Mouse (Mus musculus): Measurements from ENCODE around the gene Gm49337. TPM values are rescaled to one million over a fixed set of nuclear protein-coding genes. Genes with fewer than 3 reads are reported as not detected.

The Gm49337 gene
- polyA plus RNA-seq, 1 experiment from 2014 or later: not detected

DNA sequence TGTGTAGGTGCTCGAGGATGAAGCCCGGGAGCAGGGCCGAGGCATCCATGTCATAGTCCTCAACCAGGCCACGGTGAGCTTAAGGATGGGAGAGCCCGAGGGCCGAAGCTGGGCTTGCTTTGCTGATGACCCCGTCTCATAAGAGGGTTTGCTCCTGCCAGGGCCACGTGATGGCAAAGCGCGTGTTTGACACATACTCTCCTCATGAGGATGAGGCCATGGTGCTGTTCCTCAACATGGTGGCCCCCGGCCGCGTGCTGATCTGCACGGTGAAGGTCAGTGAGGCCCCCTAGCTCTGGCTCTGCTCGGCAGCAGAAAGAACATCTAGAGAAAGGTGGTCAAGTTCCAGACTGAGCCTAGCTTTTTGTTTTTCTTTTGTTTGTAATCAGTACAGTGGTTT, 20.5 kb upstream of the Gm49337 start:
- WGBS: 95% methylated on average over 15 of the region's 15 CpGs

DNA sequence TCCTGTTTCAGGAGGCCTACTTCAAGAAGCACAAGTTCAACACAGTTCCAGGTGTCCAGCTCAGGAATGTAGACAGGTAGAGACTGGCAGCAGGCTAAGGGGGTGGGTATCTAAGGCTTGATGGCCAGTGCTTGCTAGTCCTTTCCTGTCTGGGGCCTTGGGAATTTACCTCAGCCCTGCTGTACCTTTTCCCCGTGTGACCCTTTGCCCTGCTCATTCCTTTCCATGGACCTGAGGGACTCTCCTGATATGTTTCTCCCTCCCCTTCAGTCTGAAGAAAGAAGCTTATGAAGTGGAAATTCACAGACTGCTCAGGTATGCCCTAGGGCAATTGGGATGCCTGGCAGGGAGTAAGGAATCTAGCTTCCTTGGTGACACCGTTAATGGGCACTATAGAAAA, 15.3 kb upstream of the Gm49337 start:
- no peak overlapping the region for H3K4me3 ChIP-seq (ENCODE audit: low read depth, low read length)
- H3K27me3 ChIP-seq (ENCODE audit: control insufficient read depth, insufficient read depth, low read length): no peaks in the 10 kb centered on the region
- no peaks in the 10 kb centered on the region for H3K9me3 ChIP-seq (ENCODE audit: control insufficient read depth, low read length)
- 95% methylated on average over 2 of the region's 2 CpGs for WGBS
- no peaks in the 10 kb centered on the region for H3K4me1 ChIP-seq (ENCODE audit: control insufficient read depth, insufficient read depth, low read length)
- ATAC-seq (ENCODE audit: low FRiP score) (no peak), DNase-seq (ENCODE audit: low spot score, missing footprints) (no peak)
- no peak overlapping the region for H3K4me2 ChIP-seq
- no peak overlapping the region for H3K9ac ChIP-seq (ENCODE audit: low read length)
- H3K36me3 ChIP-seq (ENCODE audit: control insufficient read depth, insufficient read depth, low read length): peaks cover 30% of the 10 kb centered on the region
- no peak overlapping the region for H3K27ac ChIP-seq (ENCODE audit: low read depth, low read length)

More for the DNA sequence above, 20.5 kb upstream of the Gm49337 start:
- H3K4me1 ChIP-seq (ENCODE audit: control insufficient read depth, insufficient read depth, low read length): peaks cover 7% of the 10 kb centered on the region
- no peak overlapping the region for H3K27ac ChIP-seq (ENCODE audit: low read depth, low read length)
- peaks cover 32% of the 10 kb centered on the region for H3K36me3 ChIP-seq (ENCODE audit: control insufficient read depth, insufficient read depth, low read length)
- ATAC-seq (ENCODE audit: low FRiP score): no peak
- no peak overlapping the region for H3K9ac ChIP-seq (ENCODE audit: low read length)
- H3K4me3 ChIP-seq (ENCODE audit: low read depth, low read length): no peak overlapping the region
- H3K4me2 ChIP-seq: no peak overlapping the region
- H3K27me3 ChIP-seq (ENCODE audit: control insufficient read depth, insufficient read depth, low read length): no peaks in the 10 kb centered on the region
- DNase-seq (ENCODE audit: low spot score, missing footprints): no peak
- no peaks in the 10 kb centered on the region for H3K9me3 ChIP-seq (ENCODE audit: control insufficient read depth, low read length)

DNA sequence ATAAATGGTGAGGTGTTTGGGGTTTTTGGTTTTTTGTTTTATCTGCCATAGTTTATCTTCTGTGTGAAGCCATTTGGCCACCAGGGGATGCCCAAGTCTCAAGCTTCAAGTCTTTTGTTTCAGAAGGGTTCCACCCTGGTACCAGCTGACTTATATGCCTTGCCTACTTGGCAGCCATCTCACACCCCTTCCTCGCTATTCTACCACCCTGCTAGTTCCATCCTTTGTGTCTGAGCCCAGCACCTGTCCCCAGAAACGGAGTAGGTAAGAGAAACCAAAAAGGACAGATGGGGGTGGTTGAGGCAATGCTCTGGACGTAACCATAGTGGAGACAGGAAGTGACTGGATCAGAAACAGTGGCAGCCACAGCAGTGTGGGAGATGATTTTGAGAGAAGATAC, 13.3 kb upstream of the Gm49337 start:
- DNase-seq (ENCODE audit: low spot score, missing footprints) (no peak), ATAC-seq (ENCODE audit: low FRiP score) (no peak)
- Histone ChIP-seq H3K4me2 (no peak overlapping the region), H3K27me3 (ENCODE audit: control insufficient read depth, insufficient read depth, low read length) (no peaks in the 10 kb centered on the region), H3K9me3 (ENCODE audit: control insufficient read depth, low read length) (no peaks in the 10 kb centered on the region), H3K9ac (ENCODE audit: low read length) (no peak overlapping the region), H3K36me3 (ENCODE audit: control insufficient read depth, insufficient read depth, low read length) (peaks cover 22% of the 10 kb centered on the region), H3K27ac (ENCODE audit: low read depth, low read length) (no peak overlapping the region), H3K4me1 (ENCODE audit: control insufficient read depth, insufficient read depth, low read length) (no peaks in the 10 kb centered on the region), H3K4me3 (ENCODE audit: low read depth, low read length) (no peak overlapping the region)
- WGBS: 83% methylated on average over 3 of the region's 3 CpGs

DNA sequence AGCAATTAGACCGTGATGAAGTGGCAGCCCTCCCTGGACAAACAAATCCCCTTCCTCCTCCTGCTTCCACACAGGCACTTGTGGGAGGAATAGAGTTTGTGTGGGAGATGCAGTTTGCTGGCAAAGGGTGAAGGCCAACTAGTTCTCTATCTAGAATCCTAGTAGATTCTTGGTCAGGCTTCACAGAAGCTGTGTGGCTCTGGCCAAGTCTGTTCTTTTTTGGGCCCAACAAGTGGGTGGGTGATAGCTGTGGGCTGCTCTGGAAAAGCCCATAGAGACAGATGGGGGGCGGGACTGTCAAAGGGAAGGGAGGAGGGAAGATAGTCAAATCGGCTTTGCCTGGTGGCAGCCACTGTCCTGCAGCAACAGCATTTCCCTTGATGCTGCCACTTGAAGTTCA, 12.4 kb upstream of the Gm49337 start:
- WGBS: 91% methylated on average over 3 of the region's 3 CpGs
- H3K27ac ChIP-seq (ENCODE audit: low read depth, low read length): no peak overlapping the region
- H3K36me3 ChIP-seq (ENCODE audit: control insufficient read depth, insufficient read depth, low read length): peaks cover 14% of the 10 kb centered on the region; the same call in 1 of the 2 replicates
- H3K4me1 ChIP-seq (ENCODE audit: control insufficient read depth, insufficient read depth, low read length): no peaks in the 10 kb centered on the region
- DNase-seq (ENCODE audit: low spot score, missing footprints) (no peak), ATAC-seq (ENCODE audit: low FRiP score) (no peak)
- H3K27me3 ChIP-seq (ENCODE audit: control insufficient read depth, insufficient read depth, low read length): no peaks in the 10 kb centered on the region
- no peaks in the 10 kb centered on the region for H3K9me3 ChIP-seq (ENCODE audit: control insufficient read depth, low read length)
- H3K4me2 ChIP-seq: no peak overlapping the region
- no peak overlapping the region for H3K9ac ChIP-seq (ENCODE audit: low read length)
- no peak overlapping the region for H3K4me3 ChIP-seq (ENCODE audit: low read depth, low read length)

DNA sequence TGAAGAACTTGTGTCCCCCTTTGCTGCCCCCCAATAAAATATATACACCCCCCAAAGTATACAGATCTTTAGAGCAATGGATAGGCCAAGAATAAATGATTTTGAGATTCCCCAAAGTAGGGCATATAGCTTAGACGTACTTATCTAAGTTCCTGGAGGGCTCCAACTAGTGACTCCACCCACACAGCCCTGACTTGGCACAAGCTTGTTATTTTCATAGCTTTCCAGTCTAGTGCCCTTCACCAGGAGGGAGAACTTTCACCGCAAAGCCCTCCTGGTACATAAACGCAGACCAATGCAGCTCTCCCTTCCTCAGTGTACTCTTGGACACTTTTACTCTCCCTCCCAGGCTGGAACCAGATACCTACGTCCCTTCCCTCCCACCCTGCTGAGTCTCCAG, 11.0 kb upstream of the Gm49337 start:
- no peak for ATAC-seq (ENCODE audit: low FRiP score)

DNA sequence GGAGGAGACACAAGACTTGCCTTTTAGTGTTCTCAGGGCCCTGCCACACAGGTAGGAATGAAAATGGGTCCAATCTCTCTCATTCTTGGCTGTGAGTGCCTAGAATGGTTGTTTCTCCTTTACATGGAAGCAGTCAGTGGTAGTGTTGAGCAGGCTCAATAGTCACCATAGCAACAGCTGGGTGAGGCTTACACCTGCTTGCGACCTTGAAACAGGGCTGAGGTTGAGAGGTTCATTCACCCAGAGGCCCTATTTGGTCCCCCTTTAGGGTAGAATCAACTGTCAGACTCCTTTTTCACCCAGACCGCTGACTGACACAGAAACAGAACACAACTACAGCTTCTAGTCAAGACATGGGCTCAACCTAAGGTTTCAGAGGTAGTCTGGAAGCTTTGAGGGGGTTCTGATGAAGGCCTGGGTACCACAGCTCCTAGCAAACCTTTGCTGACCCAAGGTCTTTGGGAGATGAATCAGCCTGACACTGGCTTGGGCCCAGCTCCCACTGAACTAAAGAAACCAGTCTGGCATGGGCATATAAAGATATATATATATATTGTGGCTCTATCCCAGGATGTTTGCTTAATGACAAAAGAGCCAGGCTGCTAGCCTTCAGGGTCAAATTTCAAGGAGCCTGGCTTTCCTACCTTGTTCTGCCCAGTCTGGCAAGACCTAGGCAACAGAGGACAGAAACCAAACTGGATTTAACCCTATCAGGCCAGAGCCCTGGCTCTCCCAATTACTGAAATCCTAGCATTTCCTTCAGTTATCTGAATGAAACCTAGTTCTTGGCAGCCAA, 8.2 kb upstream of the Gm49337 start:
- no peak overlapping the region for H3K27ac ChIP-seq (ENCODE audit: low read depth, low read length)
- H3K9ac ChIP-seq (ENCODE audit: low read length): no peak overlapping the region
- ATAC-seq (ENCODE audit: low FRiP score) (no peak), DNase-seq (ENCODE audit: low spot score, missing footprints) (no peak)
- H3K27me3 ChIP-seq (ENCODE audit: control insufficient read depth, insufficient read depth, low read length): no peaks in the 10 kb centered on the region
- no peaks in the 10 kb centered on the region for H3K4me1 ChIP-seq (ENCODE audit: control insufficient read depth, insufficient read depth, low read length)
- H3K36me3 ChIP-seq (ENCODE audit: control insufficient read depth, insufficient read depth, low read length): no peaks in the 10 kb centered on the region
- H3K4me3 ChIP-seq (ENCODE audit: low read depth, low read length): no peak overlapping the region
- H3K4me2 ChIP-seq: no peak overlapping the region
- H3K9me3 ChIP-seq (ENCODE audit: control insufficient read depth, low read length): no peaks in the 10 kb centered on the region
- WGBS: 82% methylated on average over 2 of the region's 2 CpGs

More for the DNA sequence above, 11.0 kb upstream of the Gm49337 start:
- no peaks in the 10 kb centered on the region for H3K27me3 ChIP-seq (ENCODE audit: control insufficient read depth, insufficient read depth, low read length)
- no peak for DNase-seq (ENCODE audit: low spot score, missing footprints)
- no peak overlapping the region for H3K9ac ChIP-seq (ENCODE audit: low read length)
- no peaks in the 10 kb centered on the region for H3K4me1 ChIP-seq (ENCODE audit: control insufficient read depth, insufficient read depth, low read length)
- H3K4me2 ChIP-seq: no peak overlapping the region
- H3K9me3 ChIP-seq (ENCODE audit: control insufficient read depth, low read length): no peaks in the 10 kb centered on the region
- H3K4me3 ChIP-seq (ENCODE audit: low read depth, low read length): no peak overlapping the region
- peaks cover 6% of the 10 kb centered on the region; the same call in 1 of the 2 replicates for H3K36me3 ChIP-seq (ENCODE audit: control insufficient read depth, insufficient read depth, low read length)
- WGBS: 85% methylated on average over 4 of the region's 4 CpGs
- H3K27ac ChIP-seq (ENCODE audit: low read depth, low read length): no peak overlapping the region

DNA sequence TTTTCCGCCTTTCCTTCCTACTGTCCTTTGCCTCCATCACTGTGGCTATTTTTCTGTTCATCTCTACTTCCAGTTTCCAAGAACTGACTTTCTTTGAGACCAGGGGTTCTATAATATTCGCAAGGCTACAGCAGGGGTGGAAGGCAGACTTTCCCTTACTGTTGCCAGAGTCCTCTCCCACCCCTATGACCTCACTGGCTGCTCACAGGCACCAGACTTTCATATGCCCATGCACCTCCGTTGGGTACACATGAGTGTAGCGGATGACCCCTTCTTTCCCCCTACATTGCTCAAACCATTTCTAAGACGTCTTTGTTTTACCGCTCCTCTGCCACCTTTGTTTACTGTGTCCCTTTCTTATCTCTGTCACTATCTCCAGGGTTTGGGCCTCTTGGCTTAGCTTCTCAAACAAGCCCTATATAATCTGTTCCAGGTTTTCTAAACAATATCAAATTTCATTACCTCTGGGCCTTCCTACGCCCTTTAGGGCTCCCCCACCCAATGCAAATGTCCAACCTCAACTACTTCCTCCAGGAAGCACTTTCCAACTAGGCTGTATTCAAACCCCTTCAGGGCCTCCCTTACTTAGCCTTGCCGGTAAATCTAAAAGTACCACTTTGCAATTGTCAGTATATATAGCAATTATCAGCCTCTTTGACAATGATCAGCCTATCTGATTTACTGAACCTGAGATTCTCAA, 7.3 kb upstream of the Gm49337 start:
- no peaks in the 10 kb centered on the region for H3K4me1 ChIP-seq (ENCODE audit: control insufficient read depth, insufficient read depth, low read length)
- no peaks in the 10 kb centered on the region for H3K27me3 ChIP-seq (ENCODE audit: control insufficient read depth, insufficient read depth, low read length)
- ATAC-seq (ENCODE audit: low FRiP score): no peak
- H3K27ac ChIP-seq (ENCODE audit: low read depth, low read length): no peak overlapping the region
- no peaks in the 10 kb centered on the region for H3K9me3 ChIP-seq (ENCODE audit: control insufficient read depth, low read length)
- H3K9ac ChIP-seq (ENCODE audit: low read length): no peak overlapping the region
- no peaks in the 10 kb centered on the region for H3K36me3 ChIP-seq (ENCODE audit: control insufficient read depth, insufficient read depth, low read length)
- no peak overlapping the region for H3K4me2 ChIP-seq
- no peak for DNase-seq (ENCODE audit: low spot score, missing footprints)
- 75% methylated on average over 8 of the region's 8 CpGs for WGBS
- no peak overlapping the region for H3K4me3 ChIP-seq (ENCODE audit: low read depth, low read length)

DNA sequence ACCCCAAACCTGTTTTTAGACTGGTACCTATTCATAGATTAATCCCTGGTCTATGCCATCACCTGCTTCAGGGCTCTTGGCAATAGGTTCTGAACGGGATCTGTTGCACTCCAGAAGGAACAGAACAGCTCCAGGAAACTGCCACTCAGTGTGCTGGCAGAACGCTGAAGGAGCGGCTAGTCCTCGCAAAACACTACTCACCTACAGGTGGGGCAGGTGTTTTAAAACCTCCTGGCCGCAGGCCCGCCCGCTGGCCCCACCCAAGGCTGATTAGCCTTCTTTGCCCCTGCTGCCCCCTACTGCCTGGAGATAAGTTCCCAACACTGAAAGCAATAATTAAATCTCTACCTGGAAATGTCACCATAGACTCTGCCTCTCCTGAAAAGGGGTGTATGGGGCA, 5.8 kb upstream of the Gm49337 start, which contains the start of gene Tspan1:
TSS of gene Tspan1 (minus strand) at position 198 of the 400 bp plus-strand sequence.
- Histone ChIP-seq H3K4me1 (ENCODE audit: control insufficient read depth, insufficient read depth, low read length) (no peaks in the 10 kb centered on the region), H3K27ac (ENCODE audit: low read depth, low read length) (no peak within 1 kb of the TSS), H3K9me3 (ENCODE audit: control insufficient read depth, low read length) (no peaks in the 10 kb centered on the region), H3K36me3 (ENCODE audit: control insufficient read depth, insufficient read depth, low read length) (no peaks in the 10 kb centered on the region), H3K4me3 (ENCODE audit: low read depth, low read length) (no peak within 1 kb of the TSS), H3K4me2 (no peak within 1 kb of the TSS), H3K27me3 (ENCODE audit: control insufficient read depth, insufficient read depth, low read length) (no peaks in the 10 kb centered on the region), H3K9ac (ENCODE audit: low read length) (no peak within 1 kb of the TSS)
- 31% methylated on average over 7 of the region's 7 CpGs for WGBS
- no peak for ATAC-seq (ENCODE audit: low FRiP score)
- DNase-seq (ENCODE audit: low spot score, missing footprints): no peak

DNA sequence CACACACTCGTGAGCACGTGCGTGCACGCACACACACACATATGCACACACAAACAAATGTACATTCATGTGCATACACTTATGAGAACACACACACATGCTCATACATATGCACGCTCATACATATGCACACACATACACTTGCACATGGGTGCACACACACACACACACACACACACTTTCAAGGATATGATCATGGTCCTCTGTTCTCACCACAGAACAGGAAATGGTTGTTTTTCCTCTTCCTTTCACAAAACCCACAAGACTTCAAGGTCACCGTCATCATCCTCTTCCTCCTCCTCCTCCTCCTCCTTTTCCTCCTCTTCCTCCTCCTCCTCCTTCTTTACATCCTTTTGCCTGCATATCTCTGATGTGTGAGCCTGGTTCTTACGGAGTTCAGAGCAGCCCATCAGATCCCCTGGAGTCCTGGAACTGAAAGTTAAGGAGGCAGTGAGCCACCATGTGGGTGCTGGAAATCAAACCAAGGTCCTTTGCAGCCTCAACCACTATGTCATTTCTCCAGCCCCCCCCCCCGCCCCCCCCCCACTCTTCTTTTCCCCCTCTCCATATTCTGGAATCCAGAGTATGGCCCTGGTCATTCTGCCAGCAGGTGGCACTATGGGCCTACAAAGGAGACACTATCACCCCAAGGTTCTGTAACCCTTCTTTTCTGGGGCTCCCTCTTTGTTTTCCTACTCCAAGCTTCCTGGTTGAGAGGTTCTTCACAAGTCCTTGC, 4.4 kb upstream of the Gm49337 start:
- Histone ChIP-seq H3K9me3 (ENCODE audit: control insufficient read depth, low read length) (no peaks in the 10 kb centered on the region), H3K9ac (ENCODE audit: low read length) (no peak overlapping the region), H3K4me2 (no peak overlapping the region), H3K36me3 (ENCODE audit: control insufficient read depth, insufficient read depth, low read length) (no peaks in the 10 kb centered on the region), H3K27ac (ENCODE audit: low read depth, low read length) (no peak overlapping the region), H3K4me1 (ENCODE audit: control insufficient read depth, insufficient read depth, low read length) (no peaks in the 10 kb centered on the region), H3K4me3 (ENCODE audit: low read depth, low read length) (no peak overlapping the region), H3K27me3 (ENCODE audit: control insufficient read depth, insufficient read depth, low read length) (no peaks in the 10 kb centered on the region)
- 83% methylated on average over 7 of the region's 8 CpGs for WGBS
- peak; percentile 80 for ATAC-seq (ENCODE audit: low FRiP score)
- peak; percentile 96 for DNase-seq (ENCODE audit: low spot score, missing footprints)
